Mouse (Mus musculus): ENCODE measurements at regions not wholly inside any gene's neighbourhood (a gene's known extent, or its start where the extent isn't known, plus 50 kb on each side); places are given as distances from the start of the nearest gene placed in this dataset.

GRCm38 (mm10) chr3:23032064-23032463, 955.6 kb downstream of the Tbl1xr1 start:
- no peak for DNase-seq

GRCm38 (mm10) chr3:23063180-23063965, 986.9 kb downstream of the Tbl1xr1 start:
- no peak for DNase-seq

- DNase-seq = no peak
These were observed 995.0 kb downstream of the Tbl1xr1 start for GRCm38 (mm10) chr3:23071486-23071885.
